Mouse (Mus musculus) lung, embryonic 14.5 days (tissue): ENCODE measurements around the gene Znrf3. TPM values are rescaled to one million over a fixed set of nuclear protein-coding genes. Genes with fewer than 3 reads are reported as not detected.
A peak's percentile ranks its signal among the peaks of the same experiment; 100 is the strongest.

Experiments used
- ATAC-seq: fragments of 200-750 bp; cut with Nextera tagmentation; 2 replicates; pipeline ENCODE4 v1.8.0; 2017; ENCODE audit warnings: mild to moderate bottlenecking, moderate TSS enrichment, moderate library complexity; ENCODE audit not compliant: insufficient read depth
- DNase-seq: peaks from one replicate; pipeline ENCODE4 v3.0.0-alpha.2; 2015
- H3K27ac ChIP-seq: fragments of 300-500 bp; sonication (generic); 2 replicates; pipeline ENCODE4 v1.5.1; 2014; ENCODE audit warnings: low read depth, mild to moderate bottlenecking, moderate library complexity
- H3K27me3 ChIP-seq: fragments of 300-500 bp; sonication (generic); 2 replicates; pipeline ENCODE4 v1.6.1; 2014; ENCODE audit warnings: low read length, control low read depth; ENCODE audit not compliant: insufficient read depth
- H3K36me3 ChIP-seq: fragments of 300-500 bp; sonication (generic); 2 replicates; pipeline ENCODE4 v1.6.1; 2014; ENCODE audit warnings: control low read depth; ENCODE audit not compliant: insufficient read depth
- H3K4me1 ChIP-seq: fragments of 300-500 bp; sonication (generic); 2 replicates; pipeline ENCODE4 v1.6.1; 2014; ENCODE audit warnings: antibody characterized with exemption, control low read depth; ENCODE audit not compliant: insufficient read depth
- H3K4me2 ChIP-seq: fragments of 300-500 bp; sonication (generic); 2 replicates; pipeline ENCODE4 v1.6.1; 2014; ENCODE audit warnings: mild to moderate bottlenecking
- H3K4me3 ChIP-seq: fragments of 300-500 bp; sonication (generic); 2 replicates; pipeline ENCODE4 v1.5.1; 2014; ENCODE audit warnings: low read depth, low read length
- H3K9ac ChIP-seq: fragments of 300-500 bp; sonication (generic); 2 replicates; pipeline ENCODE4 v1.6.1; 2014
- H3K9me3 ChIP-seq: fragments of 300-500 bp; sonication (generic); 2 replicates; pipeline ENCODE4 v1.6.1; 2016; ENCODE audit warnings: low read depth, low read length, control low read depth
- CTCF ChIP-seq: IDR thresholded peaks from 2 replicates; pipeline ENCODE4 v1.5.1; 2016; ENCODE audit warnings: antibody characterized with exemption, low read depth
- WGBS: fragments of 180-500 bp; shearing (Covaris S2); extraction: QIAGEN DNeasy Blood & Tissue Kit; methylation state at CpG from one replicate; pipeline ENCODE4 v1.1.7; 2014; 5-methylcytosine and 5-hydroxymethylcytosine counted together
- polyA plus RNA-seq: library from polyadenylated mRNA; unstranded; fragments of >200 nt; fragmentation: Nextera tagmentation; extraction: Ambion mirVana; gene quantifications from 2 replicates; pipeline ENCODE4 v1.2.1, GENCODE M21; 2014

Znrf3 gene
- polyA plus RNA-seq, 1 experiment from 2014 or later: 16.8 TPM

DNA sequence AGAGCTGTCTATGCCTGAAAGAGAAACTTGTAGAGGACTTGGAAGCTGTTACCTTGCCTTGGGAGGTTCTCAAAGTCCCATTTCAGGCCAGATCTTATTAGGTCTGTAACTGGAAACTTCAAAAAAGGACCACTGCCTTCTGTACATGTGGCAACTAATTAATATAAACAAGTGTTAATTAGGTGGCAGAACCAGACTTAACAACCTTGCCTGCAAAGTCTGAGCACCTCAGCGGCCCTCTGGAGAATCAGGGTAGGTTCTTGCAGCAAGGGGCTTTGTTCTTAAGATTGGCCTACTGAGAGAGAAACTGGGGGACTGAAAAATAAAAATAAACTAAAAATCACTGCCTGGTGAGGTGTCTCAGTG is 146.7 kb downstream of the Znrf3 start:
- Histone ChIP-seq H3K36me3 (no peaks in the 10 kb centered on the region), H3K27me3 (no peaks in the 10 kb centered on the region), H3K4me1 (peaks cover 24% of the 10 kb centered on the region), H3K4me2 (peak overlapping the region; percentile 45; the same call in 1 of the 2 replicates), H3K9ac (no peak overlapping the region), H3K27ac (peak overlapping the region; percentile 37; the same call in 1 of the 2 replicates), H3K4me3 (no peak overlapping the region), H3K9me3 (no peaks in the 10 kb centered on the region)
- DNase-seq: no peak
- WGBS: 15% methylated on average over 1 of the region's 1 CpGs
- ATAC-seq: no peak
- no peak for TF ChIP-seq CTCF

DNA sequence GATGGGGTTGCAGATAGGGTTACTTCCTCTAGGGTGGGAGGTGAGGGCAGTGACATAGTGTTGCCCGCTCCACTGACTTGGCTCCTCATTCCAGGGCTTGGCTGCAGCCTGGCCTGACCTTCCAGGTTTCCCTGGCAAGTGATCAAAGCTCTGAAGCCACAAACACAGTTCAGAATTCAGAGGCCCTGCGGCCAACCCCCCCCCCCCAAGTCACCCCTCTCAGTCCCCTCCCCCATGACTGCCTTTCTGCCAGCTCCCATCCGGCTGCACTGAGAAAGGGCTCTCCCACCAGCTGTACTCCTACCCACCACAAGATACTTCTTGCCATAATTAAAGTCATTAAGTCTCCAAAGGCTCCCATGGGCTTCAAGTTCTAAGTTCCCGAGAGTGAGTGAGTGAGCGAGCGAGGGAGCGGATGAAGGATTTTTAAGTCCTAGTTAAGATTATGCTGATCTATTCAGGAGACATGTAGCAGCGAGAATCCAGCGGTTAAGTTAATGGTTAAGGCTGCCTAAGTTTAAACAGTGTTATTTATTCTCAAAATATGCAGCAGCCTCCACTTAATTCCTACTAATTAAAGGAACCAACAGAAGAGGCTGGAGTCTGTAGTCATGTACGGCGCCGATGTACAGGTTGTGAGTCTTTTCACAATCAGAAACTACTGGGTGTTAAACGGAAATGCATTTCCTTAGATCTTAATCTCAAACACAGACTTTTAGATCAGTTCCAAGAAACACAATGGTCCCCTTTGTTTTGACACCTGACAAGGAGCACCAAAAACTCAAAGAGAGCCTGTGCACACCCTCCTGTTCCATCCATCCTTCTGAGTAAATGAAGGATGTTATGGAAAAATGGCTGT is 147.3 kb downstream of the Znrf3 start:
- Histone ChIP-seq H3K4me1 (peaks cover 24% of the 10 kb centered on the region), H3K9ac (no peak overlapping the region), H3K4me2 (peak overlapping the region; percentile 45), H3K4me3 (no peak overlapping the region), H3K36me3 (no peaks in the 10 kb centered on the region), H3K9me3 (no peaks in the 10 kb centered on the region), H3K27ac (peak overlapping the region; percentile 37; the same call in 1 of the 2 replicates), H3K27me3 (no peaks in the 10 kb centered on the region)
- DNase-seq (peak; percentile 78), ATAC-seq (peak; percentile 84)
- 29% methylated on average over 13 of the region's 13 CpGs for WGBS
- TF ChIP-seq CTCF: no peak

DNA sequence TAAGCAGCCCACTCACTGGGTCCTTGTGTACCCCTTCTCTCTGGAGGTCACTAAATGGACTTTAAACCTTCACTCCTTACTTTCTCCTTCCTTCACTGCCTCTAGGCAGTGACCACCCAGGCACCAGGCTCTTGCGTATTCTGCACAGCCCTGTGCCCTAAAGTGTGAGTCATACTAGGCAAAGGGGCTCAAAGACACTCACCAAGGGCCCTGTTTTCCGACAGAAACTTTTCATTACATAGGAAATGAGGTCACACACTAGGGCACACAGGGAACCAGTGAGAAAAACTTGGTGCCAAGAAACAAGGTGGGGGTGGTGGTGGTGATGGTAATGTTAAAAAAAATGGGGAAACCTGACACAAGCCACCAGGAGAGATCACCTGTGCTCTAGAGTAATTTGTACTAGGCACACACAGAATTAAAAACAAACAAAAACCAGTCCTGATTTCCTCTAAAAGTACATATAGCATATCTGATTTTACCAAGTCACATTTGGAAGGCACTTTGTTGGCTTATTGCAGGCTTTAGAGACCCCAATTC is 148.0 kb downstream of the Znrf3 start:
- Histone ChIP-seq H3K4me1 (peaks cover 24% of the 10 kb centered on the region), H3K4me2 (no peak overlapping the region), H3K9me3 (no peaks in the 10 kb centered on the region), H3K36me3 (no peaks in the 10 kb centered on the region), H3K27me3 (no peaks in the 10 kb centered on the region), H3K4me3 (no peak overlapping the region), H3K9ac (no peak overlapping the region), H3K27ac (peak overlapping the region; percentile 19; the same call in 1 of the 2 replicates)
- 34% methylated on average over 2 of the region's 2 CpGs for WGBS
- ATAC-seq (peak; percentile 38), DNase-seq (peak; percentile 32)
- no peak for TF ChIP-seq CTCF

DNA sequence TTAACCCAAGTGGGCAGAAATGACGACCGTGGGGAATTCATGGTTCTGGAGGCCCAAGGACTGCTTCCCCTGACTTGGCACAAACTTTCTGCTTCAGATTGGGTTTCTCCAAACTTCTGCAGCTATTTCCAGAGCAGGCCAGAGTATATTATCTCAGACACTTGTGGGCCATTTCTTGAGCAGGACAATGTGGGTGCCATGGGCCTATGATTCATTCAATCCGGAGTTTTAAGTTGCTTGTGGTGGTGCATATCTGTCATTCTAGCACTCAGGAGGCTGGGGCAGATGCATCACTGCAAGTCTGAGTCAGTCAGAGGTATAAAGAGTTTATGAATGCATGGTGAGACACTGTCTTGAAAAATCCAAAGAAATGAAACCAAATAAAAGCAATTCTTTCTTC is 149.8 kb downstream of the Znrf3 start:
- Histone ChIP-seq H3K4me3 (no peak overlapping the region), H3K36me3 (no peaks in the 10 kb centered on the region), H3K27me3 (no peaks in the 10 kb centered on the region), H3K27ac (no peak overlapping the region), H3K4me2 (no peak overlapping the region), H3K9ac (no peak overlapping the region), H3K9me3 (no peaks in the 10 kb centered on the region), H3K4me1 (peaks cover 24% of the 10 kb centered on the region)
- 72% methylated on average over 3 of the region's 3 CpGs for WGBS
- DNase-seq (no peak), ATAC-seq (no peak)
- TF ChIP-seq CTCF: no peak

DNA sequence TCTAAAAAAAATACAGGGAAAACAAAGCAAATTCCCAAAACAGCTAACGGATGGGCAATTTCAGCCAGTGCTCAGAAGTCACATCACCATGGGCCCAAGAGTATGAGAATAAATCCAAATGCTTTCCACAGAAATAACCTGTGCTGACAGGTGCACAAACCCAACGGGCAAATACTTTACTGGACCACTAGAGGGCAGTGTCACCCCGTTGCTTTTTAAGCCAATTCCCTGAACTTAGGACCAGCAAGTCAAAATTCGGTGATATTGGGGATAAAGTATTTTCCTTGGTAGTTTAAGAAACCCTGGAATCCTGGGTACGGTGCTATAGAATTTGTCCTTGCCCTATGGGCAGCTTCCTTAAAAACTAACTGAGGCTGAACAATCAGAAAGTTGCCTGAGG is 154.0 kb downstream of the Znrf3 start:
- H3K9me3 ChIP-seq: no peaks in the 10 kb centered on the region
- H3K4me2 ChIP-seq: no peak overlapping the region
- peaks cover 34% of the 10 kb centered on the region for H3K36me3 ChIP-seq
- 14% methylated on average over 5 of the region's 5 CpGs for WGBS
- DNase-seq (peak; percentile 87), ATAC-seq (no peak)
- TF ChIP-seq CTCF: peak; percentile 97
- no peak overlapping the region for H3K9ac ChIP-seq
- H3K27me3 ChIP-seq: no peaks in the 10 kb centered on the region
- H3K4me3 ChIP-seq: no peak overlapping the region
- no peaks in the 10 kb centered on the region for H3K4me1 ChIP-seq
- no peak overlapping the region for H3K27ac ChIP-seq

DNA sequence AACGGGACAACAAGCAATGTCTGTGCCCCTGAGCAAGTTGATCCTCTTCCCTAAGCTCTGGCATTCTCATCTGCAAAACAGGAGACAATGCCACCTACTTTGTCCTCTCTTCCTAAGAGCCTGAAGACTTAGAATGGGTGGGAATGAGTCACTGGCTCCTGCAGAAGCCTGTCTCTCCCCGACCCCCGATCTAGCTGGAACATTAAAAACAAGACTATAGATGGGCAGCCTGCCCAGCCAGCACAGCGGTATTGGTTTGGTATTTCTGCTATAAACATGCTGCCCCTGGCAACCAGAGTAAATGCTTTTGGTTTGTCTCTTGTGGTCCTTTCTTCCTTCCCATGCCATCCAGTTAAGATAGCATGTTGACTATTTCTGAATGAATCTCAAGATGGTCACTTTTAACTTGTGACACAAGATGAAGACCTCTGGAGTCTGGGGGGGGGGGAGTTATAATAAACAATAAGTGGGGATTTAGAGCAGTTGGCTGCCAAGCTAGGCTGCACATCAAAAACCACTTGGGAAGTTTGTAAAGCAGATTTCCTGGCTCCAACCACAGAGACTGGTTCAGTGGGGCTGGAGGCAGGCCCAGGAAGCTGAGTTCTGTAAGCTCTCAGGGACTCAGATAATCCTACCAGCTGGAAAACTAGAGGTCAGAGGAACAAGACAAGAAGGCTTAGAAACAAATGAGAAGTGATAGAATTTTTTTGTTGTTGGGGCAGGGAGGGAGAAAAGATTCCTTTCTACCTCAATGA is 154.6 kb downstream of the Znrf3 start:
- Histone ChIP-seq H3K27ac (no peak overlapping the region), H3K9me3 (no peaks in the 10 kb centered on the region), H3K36me3 (peaks cover 41% of the 10 kb centered on the region), H3K4me3 (no peak overlapping the region), H3K4me2 (no peak overlapping the region), H3K27me3 (no peaks in the 10 kb centered on the region), H3K4me1 (no peaks in the 10 kb centered on the region), H3K9ac (no peak overlapping the region)
- peak; percentile 61 for DNase-seq
- ATAC-seq: no peak
- 66% methylated on average over 4 of the region's 4 CpGs for WGBS
- TF ChIP-seq CTCF: no peak

DNA sequence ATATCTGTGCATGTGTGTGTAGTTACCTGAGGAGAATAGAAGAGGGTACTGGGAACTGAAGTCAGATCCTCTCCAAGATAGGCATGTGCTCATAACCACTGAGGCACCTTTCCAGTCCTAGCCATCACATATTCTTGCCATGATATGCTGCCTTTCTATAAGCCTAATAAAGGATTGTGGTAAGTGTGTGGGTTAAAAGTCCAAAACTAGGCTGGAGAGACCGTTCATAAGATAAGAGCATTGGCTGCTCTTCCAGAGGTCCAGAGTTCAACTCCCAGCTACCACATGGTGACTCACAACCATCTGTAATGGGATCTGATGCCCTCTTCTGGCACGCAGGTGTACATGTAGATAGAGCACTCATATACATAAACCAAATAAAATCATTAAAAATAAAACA is 160.7 kb downstream of the Znrf3 start:
- WGBS: 83% methylated on average over 2 of the region's 2 CpGs

More for the DNA sequence above, 160.7 kb downstream of the Znrf3 start:
- 0 out of 2 replicates have a peak, but pooled peaks have one; percentile 17 for TF ChIP-seq CTCF
- Histone ChIP-seq H3K4me3 (no peak overlapping the region), H3K27ac (no peak overlapping the region), H3K36me3 (peaks cover 74% of the 10 kb centered on the region), H3K9me3 (no peaks in the 10 kb centered on the region), H3K9ac (no peak overlapping the region), H3K4me1 (no peaks in the 10 kb centered on the region), H3K4me2 (no peak overlapping the region), H3K27me3 (no peaks in the 10 kb centered on the region)
- ATAC-seq: no peak
- DNase-seq: no peak
